Mouse (Mus musculus) v-Abl transformed pro-B cells (cell line): ENCODE measurements around the gene Sema4c.

ENCODE experiments used
- in situ Hi-C, 2 experiments: fragments of 400-800 bp; cut with MboI; formaldehyde crosslinking; loops; one replicate each; pipeline ENCODE4 v1.15.1; 2025; ENCODE audit not compliant: unreplicated experiment in 2 of 2

The Sema4c gene

DNA sequence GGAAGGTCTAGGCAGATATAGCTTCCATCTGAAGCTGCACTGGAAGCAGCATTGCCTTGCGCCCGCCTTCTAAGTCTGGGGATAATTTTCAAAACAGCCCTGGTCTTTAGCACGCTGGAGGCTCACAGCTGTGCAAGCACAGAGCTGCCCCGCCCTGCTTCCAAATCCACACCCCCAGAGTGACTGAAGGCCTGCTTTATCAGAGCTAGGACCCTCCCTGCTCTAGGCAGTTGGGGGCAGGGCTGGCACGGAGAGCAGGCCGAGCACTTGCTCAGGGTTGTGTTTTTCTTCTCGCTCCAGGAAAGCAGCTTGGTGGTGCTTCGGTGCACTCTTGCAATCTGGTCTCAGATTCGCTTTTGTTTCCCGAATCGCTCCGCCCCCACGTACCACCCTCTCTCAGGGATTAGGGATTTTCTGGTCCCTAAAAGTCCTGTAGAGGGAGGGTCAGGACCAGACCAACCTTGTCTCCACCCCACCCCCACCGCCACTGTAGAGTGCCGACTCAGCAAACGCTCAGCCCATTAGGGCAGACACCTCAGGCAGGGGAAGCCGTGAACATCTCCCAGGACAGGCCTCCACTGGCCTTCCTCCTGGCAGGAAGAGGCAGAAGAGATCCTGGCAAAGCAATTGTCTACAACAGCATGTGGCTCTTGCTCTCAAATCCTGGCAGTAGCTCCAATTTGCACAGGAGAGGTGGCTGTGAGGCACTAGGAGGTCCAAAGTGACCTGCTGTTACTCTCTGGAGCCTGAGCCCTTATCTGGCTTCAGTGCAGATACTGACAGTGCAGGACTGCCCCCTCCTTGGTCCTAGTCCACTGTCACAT, 22.4 kb upstream of the Sema4c start:
- in situ Hi-C loops, result no loop called here

DNA sequence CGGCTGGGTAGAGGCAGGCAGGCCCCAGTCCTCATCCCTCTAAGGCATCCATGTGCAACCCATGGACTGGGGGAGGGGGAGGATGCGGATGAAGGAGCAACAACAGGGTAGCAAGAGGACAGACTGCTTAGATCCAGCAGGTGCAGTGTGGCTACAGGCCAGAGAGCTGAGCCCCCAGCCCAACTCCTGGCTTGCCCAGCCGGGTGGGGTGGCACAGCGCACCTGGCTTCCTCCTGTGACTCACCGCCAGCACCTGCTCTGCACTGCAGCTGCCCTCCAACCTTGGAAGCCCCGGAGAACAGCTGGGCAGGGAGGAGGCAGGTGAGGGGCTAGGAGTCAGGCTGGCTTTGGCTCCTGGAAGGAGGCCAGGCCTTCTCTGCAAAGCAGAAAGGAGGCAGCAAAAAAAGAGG, 21.8 kb upstream of the Sema4c start:
- in situ Hi-C loops, result no loop called here

DNA sequence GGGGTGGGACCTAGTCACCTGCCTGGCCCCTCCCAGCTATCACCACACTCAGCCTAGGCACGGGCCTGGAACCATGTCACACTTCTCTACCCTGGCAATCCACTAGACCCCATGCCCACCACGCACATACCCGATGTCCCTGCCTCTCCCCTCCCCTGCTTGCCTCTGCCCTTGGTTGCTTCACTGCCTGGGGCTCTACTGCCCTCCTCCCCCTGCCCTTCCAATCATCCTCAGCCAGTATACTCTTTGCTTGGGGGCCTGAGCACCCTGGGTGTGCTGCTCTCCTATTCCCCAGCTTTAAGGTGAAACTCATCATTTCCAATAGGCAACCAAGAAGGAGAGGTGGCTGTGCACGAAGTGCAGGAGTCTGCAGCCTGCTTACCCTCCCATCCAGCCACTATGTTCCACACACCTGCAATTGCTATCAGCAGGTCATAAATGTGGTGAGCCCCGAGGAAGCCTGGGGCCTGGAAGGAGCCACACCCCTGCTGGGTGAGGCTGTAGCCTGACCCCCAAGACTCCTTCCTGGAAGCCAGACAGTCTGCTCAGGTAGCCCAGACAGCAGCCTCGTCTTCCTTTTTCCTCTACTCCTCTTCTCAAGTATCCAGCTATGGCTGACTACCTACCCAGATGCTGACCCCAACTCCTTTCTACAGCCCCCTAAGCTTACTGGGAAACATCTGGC, 19.0 kb upstream of the Sema4c start:
- in situ Hi-C loops, result no loop called here

DNA sequence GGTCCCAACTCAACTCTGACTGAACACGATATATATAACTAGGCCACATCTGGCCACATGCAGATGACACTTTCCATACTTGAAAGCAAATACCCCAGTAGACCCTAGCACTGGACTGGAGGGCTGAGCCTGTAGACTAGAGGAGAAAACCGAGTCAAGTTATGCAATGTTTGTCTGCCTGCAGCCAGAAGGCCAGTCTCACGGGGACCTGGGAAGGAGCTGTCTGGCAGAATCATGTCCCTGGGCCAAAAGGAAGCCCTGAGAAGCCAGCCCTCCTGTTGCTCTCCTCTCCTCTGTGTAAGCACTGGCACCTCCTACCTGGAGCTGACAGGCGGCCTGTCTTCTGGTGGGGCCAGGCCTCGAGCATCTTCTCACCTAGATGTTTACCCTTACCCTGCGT, 17.2 kb upstream of the Sema4c start:
- in situ Hi-C loops, result no loop called here

DNA sequence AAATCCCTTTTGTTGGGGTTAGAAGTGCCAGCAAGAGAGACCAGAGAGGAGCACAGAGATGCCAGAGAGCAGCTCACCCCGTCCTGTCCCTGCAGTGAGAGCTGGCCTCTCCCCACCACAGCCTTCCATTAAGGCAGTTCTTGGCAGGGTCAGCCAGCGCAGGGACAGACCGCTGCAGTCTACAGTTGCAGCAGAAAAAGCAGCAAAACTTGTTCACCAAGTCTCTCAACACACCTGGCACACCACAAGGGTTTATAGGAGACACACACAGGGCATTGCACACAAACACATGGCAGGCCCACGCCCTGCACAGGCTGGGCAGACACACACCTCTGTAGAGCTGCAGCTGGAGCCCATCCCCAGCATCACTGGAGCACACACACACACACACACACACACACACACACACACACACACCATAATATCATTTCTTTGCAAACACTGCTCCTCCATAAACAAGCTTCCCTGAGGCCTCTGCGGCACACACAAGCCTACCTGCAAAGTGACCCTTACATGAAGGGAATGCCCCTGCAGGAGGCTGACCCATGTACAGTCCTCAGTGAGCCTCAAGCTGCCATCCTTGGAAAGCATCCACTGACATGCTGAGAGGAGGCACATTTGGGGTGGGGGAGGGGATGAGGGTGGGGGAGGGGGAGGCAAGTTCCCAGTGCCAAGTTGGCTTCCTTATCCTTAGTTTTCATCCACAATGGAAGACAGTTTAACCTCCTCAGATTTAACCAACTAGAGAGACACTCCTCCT, 16.2 kb upstream of the Sema4c start:
- in situ Hi-C loops, result no loop called here

DNA sequence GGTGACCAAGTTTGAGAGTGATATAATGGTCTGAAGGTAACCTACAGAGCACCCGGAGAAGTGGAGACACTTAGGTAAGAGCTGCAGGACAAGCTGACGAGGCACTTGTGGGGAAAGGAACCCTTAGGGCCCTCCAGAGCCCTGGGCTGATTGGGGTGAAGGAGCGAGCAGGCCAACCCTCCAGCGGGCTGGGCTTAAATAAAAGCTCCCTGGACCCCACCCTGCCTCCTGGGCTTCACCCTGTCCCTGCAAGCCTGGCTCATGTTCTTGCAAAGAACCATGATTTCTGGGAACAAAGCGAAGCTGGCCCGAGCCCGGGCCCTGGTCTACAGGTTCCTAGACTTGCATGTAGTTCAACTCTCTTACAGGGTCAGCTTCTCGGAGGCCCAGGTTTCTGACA, 15.4 kb upstream of the Sema4c start:
- in situ Hi-C loops, result no loop called here

DNA sequence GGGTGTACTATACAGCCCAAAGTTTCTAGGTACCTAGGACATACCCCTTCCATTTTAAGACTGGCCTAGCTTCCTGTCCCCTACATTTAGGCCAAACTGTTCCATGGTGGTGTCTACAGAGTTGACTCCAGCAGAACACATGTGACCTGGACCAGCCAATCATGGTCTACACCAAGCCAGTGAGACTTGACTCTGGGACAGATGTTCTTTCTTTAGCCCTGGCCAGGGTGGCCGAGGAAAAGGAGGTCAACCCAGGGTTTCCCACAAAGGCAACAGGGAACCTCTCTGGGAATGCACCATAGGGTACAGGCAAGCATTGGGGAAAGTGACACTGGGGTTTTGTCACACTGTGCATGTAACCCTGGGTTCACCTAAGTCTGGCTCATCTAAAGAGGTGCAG, 14.6 kb upstream of the Sema4c start:
- in situ Hi-C loops, result no loop called here

DNA sequence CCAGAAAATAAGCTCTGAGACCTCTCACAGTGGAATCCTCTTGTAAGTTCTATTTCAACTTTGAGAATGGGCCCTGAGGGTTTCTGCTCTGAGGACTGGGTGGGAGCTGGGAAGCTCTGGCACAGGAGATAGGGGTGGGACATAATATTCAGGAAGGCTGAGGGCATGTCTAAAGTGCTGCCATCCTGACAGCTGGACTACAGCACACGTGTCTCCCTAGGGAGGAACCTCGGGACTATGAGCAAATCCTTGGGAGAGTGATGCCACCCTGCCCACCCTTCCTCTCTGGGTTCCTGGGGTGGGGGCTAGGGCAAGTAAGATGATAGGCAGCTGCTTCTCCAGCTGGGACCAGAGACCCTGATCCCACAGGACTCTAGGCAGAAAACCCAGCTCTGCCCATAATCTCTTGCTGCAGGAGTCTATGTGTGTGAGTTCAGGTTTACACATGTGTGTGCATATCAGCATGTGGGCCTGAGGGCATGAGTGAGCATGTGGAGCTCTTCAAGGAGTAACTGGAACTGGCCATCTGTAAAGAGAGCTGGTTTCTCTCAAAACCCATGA, 14.1 kb upstream of the Sema4c start:
- in situ Hi-C loops, result no loop called here

DNA sequence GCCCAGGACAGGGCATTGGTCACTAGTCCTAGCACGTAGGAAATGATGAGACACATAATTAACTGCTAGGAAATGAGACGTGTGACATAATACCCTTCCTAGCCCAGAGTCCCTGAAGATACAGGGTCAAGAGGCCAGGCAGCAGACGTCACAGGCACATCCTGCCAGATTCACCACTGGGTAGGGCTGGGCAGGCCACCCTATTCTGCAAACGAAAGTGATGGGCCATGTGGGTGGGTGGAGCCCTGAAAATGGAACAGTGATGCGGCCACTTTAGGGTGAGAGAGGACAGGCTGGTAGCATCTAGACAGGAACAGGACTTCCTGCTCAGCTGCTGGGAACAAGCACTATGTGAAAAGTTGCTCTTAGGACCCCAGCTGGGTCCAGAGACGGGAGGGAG, 13.5 kb upstream of the Sema4c start:
- in situ Hi-C loops, result no loop called here

DNA sequence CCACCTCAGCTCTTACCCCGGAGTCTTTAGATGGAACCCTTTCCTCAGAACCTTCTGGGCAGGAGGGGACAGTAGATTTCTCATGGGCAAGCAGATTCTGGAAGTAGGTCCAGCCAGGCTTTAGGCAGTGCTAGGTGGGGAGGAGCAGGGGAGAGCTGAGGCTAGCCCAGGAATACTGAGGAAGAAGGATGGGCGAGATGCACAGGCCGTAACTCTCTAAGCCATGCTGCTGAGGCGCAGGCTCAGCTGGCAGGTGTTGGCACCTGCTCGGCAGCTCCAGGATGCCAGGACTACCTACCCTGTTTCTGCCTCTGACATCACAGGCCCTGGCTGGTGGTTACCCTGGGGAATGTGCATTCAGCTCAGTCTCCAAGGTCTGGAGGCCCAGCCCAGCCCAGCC, 12.2 kb upstream of the Sema4c start:
- in situ Hi-C loops, result no loop called here

DNA sequence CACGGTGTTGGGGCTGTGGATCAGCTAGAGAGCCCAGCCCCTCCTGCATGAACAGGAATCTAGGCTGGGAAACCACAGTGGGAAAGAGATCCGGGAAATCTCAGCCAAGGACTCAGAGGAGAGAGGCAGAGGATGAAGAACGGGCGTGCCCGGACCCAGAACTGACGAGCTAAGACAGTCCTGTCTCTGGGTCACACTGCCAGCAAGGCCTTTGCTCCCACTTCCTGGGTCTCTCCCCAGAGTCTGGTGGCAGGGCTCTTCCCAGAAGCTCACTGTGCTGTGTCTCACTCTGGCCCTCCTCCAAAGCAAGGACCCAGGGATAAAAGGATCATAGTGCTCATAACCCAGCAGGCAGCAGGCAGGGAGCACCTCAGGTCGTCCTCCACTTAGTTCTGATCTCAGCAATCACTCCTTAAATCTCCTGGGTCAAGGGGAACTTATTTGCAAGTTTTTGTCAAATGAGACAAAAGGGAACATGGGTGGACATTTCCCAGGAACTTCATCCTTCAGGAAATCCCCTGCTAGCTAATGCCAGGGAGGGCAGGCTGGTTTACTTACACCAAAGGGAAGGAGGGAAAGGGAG, 11.6 kb upstream of the Sema4c start:
- in situ Hi-C loops, result no loop called here

DNA sequence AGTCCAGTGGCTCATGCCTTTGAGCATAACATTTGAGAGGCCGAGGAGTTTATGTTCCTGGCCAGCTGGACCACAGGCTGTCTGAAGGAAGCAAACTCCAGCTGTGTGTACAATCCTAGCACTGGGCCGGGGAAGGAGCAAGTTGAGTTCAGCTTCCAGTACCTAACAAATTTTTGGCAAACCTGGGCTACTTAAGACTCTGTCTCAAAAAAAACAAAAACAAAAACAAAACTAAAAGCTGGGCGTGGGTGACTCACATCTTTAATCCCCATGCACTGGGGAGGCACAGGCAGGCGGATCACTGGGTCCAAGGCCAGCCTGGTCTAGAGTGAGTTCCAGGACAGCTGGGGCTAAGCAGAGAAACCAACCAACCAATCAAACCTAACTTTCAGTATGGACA, 10.6 kb upstream of the Sema4c start:
- in situ Hi-C loops, result no loop called here

DNA sequence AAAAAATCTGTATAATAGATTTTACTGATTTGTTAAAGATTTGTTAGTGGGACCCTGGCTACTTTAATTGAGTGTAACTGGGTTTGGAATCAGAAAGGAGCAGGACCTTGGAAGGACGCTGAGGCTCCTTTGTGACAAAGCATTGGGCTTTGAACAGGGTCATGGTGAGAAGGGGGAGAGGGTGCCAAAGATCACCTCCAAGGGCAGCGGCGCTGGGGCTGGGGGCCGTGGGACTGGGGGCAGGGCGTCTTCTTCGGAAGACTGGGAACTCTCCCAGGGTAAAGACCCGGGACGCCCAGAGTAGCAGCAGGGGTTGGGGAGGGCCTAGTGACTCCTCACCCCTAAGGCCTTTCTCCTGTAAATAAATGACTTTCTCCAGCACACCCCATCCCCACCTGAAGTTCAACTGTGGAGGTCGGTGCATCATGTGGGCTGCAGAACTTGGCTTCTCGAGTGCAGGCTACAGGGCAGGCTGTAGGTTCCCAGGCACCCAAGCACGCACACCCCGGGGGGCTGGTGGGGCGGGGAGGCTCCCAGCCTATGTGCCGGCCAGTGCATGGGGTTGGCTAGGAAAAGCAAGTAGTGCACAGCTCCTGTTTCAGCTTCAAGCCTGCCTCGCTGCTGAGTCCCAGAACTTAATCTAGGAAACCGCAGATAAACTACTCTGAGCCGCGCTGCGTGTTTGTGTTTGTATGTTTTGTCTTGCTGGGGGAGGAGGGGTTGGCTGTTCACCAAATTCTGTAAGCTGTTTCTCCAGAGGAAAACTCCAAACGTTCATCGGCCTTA, 9.9 kb upstream of the Sema4c start:
- in situ Hi-C loops, result no loop called here

DNA sequence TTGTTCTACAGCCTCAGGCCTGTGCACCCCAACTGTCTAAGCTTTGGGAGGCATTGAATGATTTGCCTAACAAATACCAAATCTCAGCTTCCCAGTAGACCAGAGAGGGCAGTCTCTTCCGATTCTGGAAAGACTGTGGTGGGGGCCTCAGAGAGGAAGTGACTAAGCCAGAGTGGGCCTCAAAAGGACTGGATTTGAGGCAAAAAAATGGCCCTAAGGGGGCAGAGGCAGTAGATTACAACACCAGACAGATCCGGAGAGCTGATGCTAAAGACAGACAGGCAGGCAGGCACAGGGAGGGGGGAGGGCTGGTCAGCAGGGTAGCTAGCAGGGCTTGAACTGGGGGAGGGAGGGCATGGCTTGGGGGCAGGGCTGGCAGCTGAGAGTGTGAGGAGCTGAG, 8.3 kb upstream of the Sema4c start:
- in situ Hi-C loops, result no loop called here

DNA sequence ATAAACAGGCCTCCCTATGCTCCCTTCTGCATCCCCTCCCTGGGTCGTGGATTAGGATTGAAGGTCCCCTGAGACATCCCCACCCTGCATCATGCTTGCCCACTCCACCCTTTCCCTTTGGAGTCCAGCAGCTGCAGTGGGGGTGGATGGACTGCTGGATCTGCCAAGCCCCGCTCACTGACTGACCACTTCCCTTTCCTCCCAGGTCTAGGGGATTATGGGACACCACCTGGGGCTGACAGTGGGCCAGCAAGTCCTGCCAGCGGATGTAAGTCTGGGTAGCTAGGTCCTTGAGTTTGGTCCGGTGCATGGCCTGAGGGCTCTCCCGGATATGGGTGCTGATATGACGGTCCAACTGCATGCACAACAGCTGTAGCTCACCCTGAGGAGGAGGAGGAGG, 6.0 kb upstream of the Sema4c start:
- in situ Hi-C loops, result no loop called here

DNA sequence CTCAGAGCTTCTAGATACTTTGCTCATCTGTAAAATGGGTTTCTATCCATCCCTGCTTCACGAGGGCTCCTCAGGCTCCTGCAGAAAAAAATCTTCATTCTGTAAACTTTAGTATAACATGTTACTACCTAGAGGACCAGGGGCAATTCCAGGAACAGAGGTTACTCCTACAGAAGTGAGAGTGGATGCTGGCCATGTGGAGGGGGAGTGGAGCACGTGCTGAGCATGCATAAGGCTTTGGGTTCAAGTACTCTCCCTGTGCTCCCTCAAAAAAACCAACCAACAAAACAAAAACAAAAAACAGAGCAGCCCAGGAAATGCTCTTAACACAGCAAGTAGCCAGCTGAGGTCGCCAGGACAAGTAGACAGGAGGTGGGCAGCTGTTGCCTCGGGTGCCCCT, 5.5 kb upstream of the Sema4c start:
- in situ Hi-C loops, result no loop called here

DNA sequence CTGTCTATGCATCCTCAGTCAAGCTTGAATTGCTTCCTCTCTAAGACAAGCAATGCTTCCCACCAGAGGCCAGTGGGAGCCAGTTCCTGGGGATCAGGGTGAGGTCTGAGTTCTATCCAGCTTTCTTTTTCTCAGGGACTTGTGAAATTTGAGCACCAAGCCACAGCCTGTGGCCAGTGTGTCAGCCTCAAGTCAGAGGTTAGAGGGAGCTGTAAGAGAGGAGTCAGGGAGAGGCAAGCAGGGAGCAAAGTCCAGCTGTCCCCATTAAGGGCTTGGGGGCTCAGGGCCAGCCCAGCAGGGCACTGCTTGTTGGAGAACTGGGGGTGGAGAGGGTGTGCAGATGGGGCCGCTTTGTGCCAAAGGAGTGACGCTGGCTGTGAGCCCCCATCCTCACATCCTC, 5.0 kb upstream of the Sema4c start:
- in situ Hi-C loops, result no loop called here

DNA sequence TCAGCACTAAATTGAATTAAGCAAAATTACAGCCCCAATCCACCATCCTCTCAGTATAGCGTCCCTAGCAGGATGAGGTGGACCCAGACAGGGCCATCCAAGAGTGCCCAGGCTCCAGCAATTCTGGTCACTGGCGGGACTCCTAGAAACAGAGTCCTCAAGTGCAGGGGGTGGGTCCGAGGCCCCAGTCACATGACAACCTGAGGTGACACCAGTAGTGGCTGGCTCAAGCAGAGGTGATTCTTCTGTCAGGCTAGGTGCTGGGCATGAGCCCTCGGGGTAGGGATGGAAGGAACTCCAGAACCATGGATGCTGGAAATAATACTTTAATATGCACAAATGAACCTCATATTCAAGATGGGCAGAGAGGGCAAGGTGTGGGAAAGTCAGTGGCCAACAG, 4.2 kb upstream of the Sema4c start:
- in situ Hi-C loops, result no loop called here

DNA sequence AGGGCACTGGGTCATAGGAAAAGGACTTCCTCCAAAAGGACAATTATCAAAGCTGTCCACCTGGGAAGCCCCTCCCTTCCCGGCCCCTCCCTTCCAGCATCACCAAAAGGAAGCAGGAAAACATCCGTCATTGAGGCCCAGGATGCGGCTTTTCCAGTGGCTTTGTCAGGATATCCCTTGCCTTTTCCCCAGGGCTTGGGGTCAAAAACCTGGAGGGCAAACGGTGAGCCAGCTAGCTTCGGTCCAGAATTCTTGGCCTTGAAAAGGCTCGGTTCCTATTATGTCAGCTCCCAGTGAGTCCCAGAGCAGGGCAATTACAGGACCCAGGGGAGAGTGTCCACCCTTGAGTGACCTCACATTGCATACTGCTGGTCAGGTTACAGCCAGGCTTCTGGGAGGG, 2.8 kb upstream of the Sema4c start:
- in situ Hi-C loops, result no loop called here

DNA sequence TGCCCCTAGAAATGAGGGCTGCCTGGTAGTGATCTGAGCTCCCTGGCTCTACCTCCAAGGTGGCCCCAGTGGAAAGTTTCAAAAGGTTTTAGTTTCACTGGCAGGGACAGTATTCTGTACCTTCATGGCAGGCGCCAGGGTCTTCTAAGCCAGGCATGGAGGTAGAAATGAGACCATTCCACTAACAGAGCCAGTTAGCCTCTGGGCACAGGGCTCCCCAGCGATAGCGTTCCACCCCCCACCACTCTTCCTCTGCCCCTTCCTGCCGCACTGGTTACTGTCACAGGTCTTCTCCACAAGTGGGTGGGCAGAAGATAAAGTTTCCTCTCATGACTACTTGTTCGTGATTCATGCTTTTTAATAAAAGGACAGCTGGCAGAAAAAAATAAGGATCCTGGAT, 1.7 kb upstream of the Sema4c start:
- in situ Hi-C loops, result no loop called here
